Mouse (Mus musculus) spleen, postnatal 4 days (tissue): ENCODE measurements around the gene Gfod2.

Source experiments
- DNase-seq, 2 experiments: peaks; one replicate each; pipeline ENCODE4 v3.0.0; 2022; ENCODE audit warnings: low spot score in 2 of 2

Gfod2 gene

GRCm38 (mm10) chr8:105768485-105769257, 10.2 kb upstream of the Gfod2 start:
- peak in 1 of 2 experiments; percentile 59 for DNase-seq

- DNase-seq, result no peak
These were observed 628 bp downstream of the Gfod2 start for GRCm38 (mm10) chr8:105757796-105758276.

- DNase-seq, result no peak
These were observed 3.8 kb downstream of the Gfod2 start for GRCm38 (mm10) chr8:105754688-105755087.

GRCm38 (mm10) chr8:105753916-105754315, 4.5 kb downstream of the Gfod2 start:
- no peak for DNase-seq

GRCm38 (mm10) chr8:105750606-105751005, 7.9 kb downstream of the Gfod2 start:
- DNase-seq, result no peak

- no peak for DNase-seq
These were observed 15.2 kb downstream of the Gfod2 start for GRCm38 (mm10) chr8:105743301-105743700.

- no peak for DNase-seq
These were observed 19.2 kb downstream of the Gfod2 start for GRCm38 (mm10) chr8:105739216-105739615.

GRCm38 (mm10) chr8:105732186-105732585, 26.3 kb downstream of the Gfod2 start:
- DNase-seq, result no peak

- DNase-seq, result no peak
These were observed 30.9 kb downstream of the Gfod2 start for GRCm38 (mm10) chr8:105727397-105728124.

- no peak for DNase-seq
These were observed 32.7 kb downstream of the Gfod2 start for GRCm38 (mm10) chr8:105725726-105726125.

- no peak for DNase-seq
These were observed 35.6 kb downstream of the Gfod2 start for GRCm38 (mm10) chr8:105722861-105723260.

GRCm38 (mm10) chr8:105719637-105720036, 38.8 kb downstream of the Gfod2 start:
- DNase-seq, result no peak

- no peak for DNase-seq
These were observed 42.0 kb downstream of the Gfod2 start for GRCm38 (mm10) chr8:105716302-105716945.

GRCm38 (mm10) chr8:105715042-105715441, 43.4 kb downstream of the Gfod2 start:
- DNase-seq, result no peak

GRCm38 (mm10) chr8:105714139-105714538, 44.3 kb downstream of the Gfod2 start:
- peak; percentile 89 to 98 for DNase-seq

GRCm38 (mm10) chr8:105712286-105712685, 46.2 kb downstream of the Gfod2 start:
- no peak for DNase-seq

GRCm38 (mm10) chr8:105709317-105709716, 49.1 kb downstream of the Gfod2 start:
- no peak for DNase-seq

GRCm38 (mm10) chr8:105708675-105709074, 49.8 kb downstream of the Gfod2 start:
- DNase-seq, result no peak

GRCm38 (mm10) chr8:105707498-105708403, 50.7 kb downstream of the Gfod2 start, which contains the start of the genes 4933405L10Rik and Enkd1:
TSS of gene 4933405L10Rik (plus strand) at chr8:105707655.
TSS of gene Enkd1 (minus strand) at chr8:105708210.
- DNase-seq, result peak; percentile 80 to 85

- DNase-seq, result no peak
These were observed 52.0 kb downstream of the Gfod2 start for GRCm38 (mm10) chr8:105706426-105706825.

GRCm38 (mm10) chr8:105704955-105705354, 53.5 kb downstream of the Gfod2 start:
- no peak for DNase-seq
